Mouse (Mus musculus) lung, postnatal 0 days (tissue): ENCODE measurements around the gene Zbtb32.

Experiments
- CTCF ChIP-seq: IDR thresholded peaks from 2 replicates; pipeline ENCODE4 v1.5.1; 2016; ENCODE audit warnings: antibody characterized with exemption, mild to moderate bottlenecking
- EP300 ChIP-seq: IDR thresholded peaks from 2 replicates; pipeline ENCODE4 v1.6.1; 2016; ENCODE audit warnings: antibody characterized with exemption, mild to moderate bottlenecking, control low read depth

GRCm38 (mm10) chr7:30615049-30615760 is 16.5 kb upstream of the Zbtb32 start:
- TF ChIP-seq CTCF: no peak
- TF ChIP-seq EP300: no peak
